Mouse (Mus musculus): ENCODE measurements around the gene Mbtps1. TPM values are rescaled to one million over a fixed set of nuclear protein-coding genes. Genes with fewer than 3 reads are reported as not detected.

The Mbtps1 gene
- total RNA-seq, 2 experiments from 2014 or later, result 61.0 to 64.3 TPM

DNA sequence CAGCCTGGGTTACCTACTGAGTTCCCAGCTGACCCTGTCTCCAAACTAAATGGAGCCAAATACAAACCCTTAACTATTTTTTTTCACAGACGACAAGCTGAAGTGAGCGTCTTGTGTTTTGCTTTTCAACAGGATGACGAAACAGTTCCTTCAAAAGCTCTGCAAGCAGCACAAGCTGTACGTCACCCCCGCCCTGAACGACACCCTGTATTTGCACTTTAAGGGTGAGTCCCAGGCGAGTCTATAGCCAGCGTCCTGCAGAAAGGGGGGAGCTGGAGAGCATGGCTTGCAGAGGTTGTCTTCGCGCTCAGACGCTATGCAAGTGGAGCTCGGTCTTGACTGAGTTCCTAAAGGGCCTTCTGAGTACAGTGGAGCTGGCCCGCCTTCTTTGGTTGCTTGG, 20.6 kb upstream of the Mbtps1 start:
- no peak overlapping the region for H3K4me3 ChIP-seq
- no peak overlapping the region for H3K27ac ChIP-seq
- no peak for DNase-seq (ENCODE audit: extremely low spot score in 1 of 2, low spot score in 2 of 2)
- TF ChIP-seq CTCF (IDR thresholded peaks at IDR 0.05), result no peak
- intact Hi-C loops (cut with DNase I), result no loop called here

DNA sequence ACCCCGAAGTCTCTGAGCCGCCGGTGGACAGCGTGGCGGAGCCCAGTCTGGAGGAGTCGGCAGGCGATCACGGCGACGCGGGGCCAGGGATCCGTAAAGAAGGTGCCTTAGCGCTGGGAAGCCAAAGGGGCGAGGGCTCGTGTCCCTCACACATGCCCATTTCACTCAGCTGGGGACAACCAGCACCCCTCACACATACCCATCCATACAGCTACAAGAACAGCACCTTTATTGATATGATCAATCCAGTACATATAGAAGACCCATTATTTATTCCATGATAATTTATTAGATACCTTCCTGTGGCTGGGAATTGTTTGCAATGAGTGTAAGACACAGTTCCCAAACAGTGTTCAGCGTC, 16.8 kb upstream of the Mbtps1 start:
- intact Hi-C loops (cut with DNase I), result loop anchor here (1.0 kb wide), 1 partner anchor 29 kb away; no protein-coding TSS in a partner anchor
- TF ChIP-seq CTCF (IDR thresholded peaks at IDR 0.05), result no peak
- H3K27ac ChIP-seq, result peak overlapping the region; percentile 50
- H3K4me3 ChIP-seq, result peak overlapping the region; percentile 93
- DNase-seq (ENCODE audit: extremely low spot score in 1 of 2, low spot score in 2 of 2), result no peak

GRCm38 (mm10) chr8:119574437-119575365, 16.2 kb upstream of the Mbtps1 start, which contains the start of the genes Hsdl1 and Dnaaf1:
Hsdl1 (minus strand) TSS chr8:119575183.
Dnaaf1 (plus strand) TSS chr8:119575235.
- H3K27ac ChIP-seq, result peak within 1 kb of the TSS; percentile 50
- intact Hi-C loops (cut with DNase I), result loop anchor here (1.0 kb wide), 2 partner anchors 15 to 30 kb away; no protein-coding TSS in a partner anchor
- TF ChIP-seq CTCF (IDR thresholded peaks at IDR 0.05), result peak; percentile 22

DNA sequence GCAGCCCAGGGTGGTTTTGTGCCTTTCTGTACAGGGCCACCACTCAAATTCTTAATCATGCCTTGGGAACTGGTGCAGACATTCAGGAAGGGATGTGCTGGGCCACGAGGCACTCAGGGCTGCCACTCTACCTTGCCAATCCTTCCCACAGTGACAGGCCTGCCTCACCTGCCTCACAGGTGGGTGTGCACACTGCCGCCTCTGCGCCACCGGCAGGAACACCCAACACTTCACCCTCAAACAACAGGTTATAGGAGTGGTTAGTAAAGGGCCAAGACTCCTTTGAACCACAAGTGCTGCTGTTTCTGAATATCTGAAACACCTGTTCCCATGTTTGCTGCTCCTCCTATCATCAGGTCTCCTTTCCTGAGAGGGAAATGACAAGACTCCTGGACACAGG, 13.9 kb upstream of the Mbtps1 start:
- H3K4me3 ChIP-seq, result no peak overlapping the region
- no peak overlapping the region for H3K27ac ChIP-seq
- no peak for TF ChIP-seq CTCF (IDR thresholded peaks at IDR 0.05)
- DNase-seq (ENCODE audit: extremely low spot score in 1 of 2, low spot score in 2 of 2), result no peak
- intact Hi-C loops (cut with DNase I), result no loop called here

More at GRCm38 (mm10) chr8:119574437-119575365, 16.2 kb upstream of the Mbtps1 start, which contains the start of the genes Hsdl1 and Dnaaf1:
- DNase-seq (ENCODE audit: extremely low spot score in 1 of 2, low spot score in 2 of 2), result peak; percentile 97 to 98
- peak within 1 kb of the TSS; percentile 93 for H3K4me3 ChIP-seq

- Histone ChIP-seq H3K27ac (no peak overlapping the region), H3K4me3 (no peak overlapping the region)
- DNase-seq (ENCODE audit: extremely low spot score in 1 of 2, low spot score in 2 of 2), result no peak
- TF ChIP-seq CTCF (IDR thresholded peaks at IDR 0.05), result no peak
- intact Hi-C loops (cut with DNase I), result no loop called here
Observed at GRCm38 (mm10) chr8:119571135-119571534, 12.6 kb upstream of the Mbtps1 start.

- no peak for TF ChIP-seq CTCF (IDR thresholded peaks at IDR 0.05)
- H3K4me3 ChIP-seq, result no peak overlapping the region
Observed at GRCm38 (mm10) chr8:119569881-119570280, 11.3 kb upstream of the Mbtps1 start.

GRCm38 (mm10) chr8:119568951-119569350, 10.4 kb upstream of the Mbtps1 start:
- no peak overlapping the region for H3K27ac ChIP-seq
- intact Hi-C loops (cut with DNase I), result no loop called here

More at GRCm38 (mm10) chr8:119569881-119570280, 11.3 kb upstream of the Mbtps1 start:
- H3K27ac ChIP-seq, result no peak overlapping the region
- intact Hi-C loops (cut with DNase I), result no loop called here
- no peak for DNase-seq (ENCODE audit: extremely low spot score in 1 of 2, low spot score in 2 of 2)

GRCm38 (mm10) chr8:119568251-119568650, 9.7 kb upstream of the Mbtps1 start:
- Histone ChIP-seq H3K4me3 (no peak overlapping the region), H3K27ac (no peak overlapping the region)
- TF ChIP-seq CTCF (IDR thresholded peaks at IDR 0.05), result no peak
- no peak for DNase-seq (ENCODE audit: extremely low spot score in 1 of 2, low spot score in 2 of 2)
- intact Hi-C loops (cut with DNase I), result no loop called here

More at GRCm38 (mm10) chr8:119568951-119569350, 10.4 kb upstream of the Mbtps1 start:
- H3K4me3 ChIP-seq, result no peak overlapping the region
- no peak for DNase-seq (ENCODE audit: extremely low spot score in 1 of 2, low spot score in 2 of 2)
- no peak for TF ChIP-seq CTCF (IDR thresholded peaks at IDR 0.05)

DNA sequence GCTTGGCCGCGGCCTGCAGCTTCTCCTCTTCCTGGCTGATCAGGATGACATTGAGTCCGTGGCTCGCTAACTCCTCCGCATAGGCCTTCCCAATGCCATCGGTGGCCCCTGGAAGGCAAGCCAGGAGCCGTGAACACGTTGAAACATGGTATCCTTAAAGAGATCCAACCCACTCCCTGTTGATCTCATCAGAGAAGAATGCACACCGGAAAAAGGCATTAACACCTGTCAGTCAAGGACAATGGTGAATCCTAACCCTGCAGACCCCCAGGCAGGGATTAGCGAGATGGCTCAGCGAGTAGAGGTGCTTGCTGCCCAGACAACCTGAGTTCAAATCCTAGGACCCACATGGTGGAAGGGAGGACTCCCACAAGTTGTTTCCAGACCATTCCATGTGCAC, 7.8 kb upstream of the Mbtps1 start:
- TF ChIP-seq CTCF (IDR thresholded peaks at IDR 0.05), result no peak
- Histone ChIP-seq H3K27ac (no peak overlapping the region), H3K4me3 (no peak overlapping the region)
- intact Hi-C loops (cut with DNase I), result no loop called here
- no peak for DNase-seq (ENCODE audit: extremely low spot score in 1 of 2, low spot score in 2 of 2)

DNA sequence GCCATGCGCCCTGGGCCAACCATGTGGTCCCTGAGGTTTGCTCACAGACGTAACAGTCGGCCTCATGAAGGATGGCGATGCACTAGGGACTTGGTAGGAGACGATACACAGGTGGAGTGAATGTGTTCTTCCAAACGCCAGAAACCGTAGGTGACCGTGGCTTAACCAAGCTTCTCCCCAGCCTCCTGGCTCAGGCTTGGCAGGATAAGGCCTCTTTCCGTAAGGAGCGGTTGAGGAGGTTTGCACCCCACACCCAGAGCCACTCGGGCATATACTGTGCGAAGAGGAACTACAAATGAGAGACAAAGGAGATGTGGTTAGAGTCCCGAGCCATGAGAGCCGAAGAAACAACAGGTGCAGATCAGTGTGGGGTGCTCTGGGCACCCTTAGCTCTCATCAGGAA, 5.3 kb upstream of the Mbtps1 start:
- H3K4me3 ChIP-seq, result no peak overlapping the region
- no peak for DNase-seq (ENCODE audit: extremely low spot score in 1 of 2, low spot score in 2 of 2)
- no peak overlapping the region for H3K27ac ChIP-seq
- no peak for TF ChIP-seq CTCF (IDR thresholded peaks at IDR 0.05)
- intact Hi-C loops (cut with DNase I), result no loop called here

DNA sequence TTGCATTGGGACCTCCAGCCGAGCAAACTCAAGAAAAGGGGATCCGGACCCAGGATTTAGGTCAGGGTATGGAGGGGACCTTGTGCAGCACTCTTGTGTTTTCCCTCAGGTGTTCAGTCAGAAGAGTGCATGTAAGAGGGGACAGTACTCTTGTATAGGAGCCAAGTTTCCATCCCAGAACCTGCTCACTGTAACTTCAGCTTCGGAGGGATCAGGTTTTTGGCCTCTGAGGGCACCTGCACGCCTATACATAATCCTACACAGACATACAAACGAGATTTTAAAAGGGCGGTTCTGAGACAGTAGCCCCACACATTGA, 826 bp upstream of the Mbtps1 start:
- TF ChIP-seq CTCF (IDR thresholded peaks at IDR 0.05), result no peak
- peak overlapping the region; percentile 86 for H3K4me3 ChIP-seq
- H3K27ac ChIP-seq, result peak overlapping the region; percentile 83
- intact Hi-C loops (cut with DNase I), result loop anchor here (1.0 kb wide), 1 partner anchor 15 kb away; no protein-coding TSS in a partner anchor
- DNase-seq (ENCODE audit: extremely low spot score in 1 of 2, low spot score in 2 of 2), result no peak

GRCm38 (mm10) chr8:119557821-119558602, 523 bp downstream of the Mbtps1 start:
- Histone ChIP-seq H3K4me3 (peak overlapping the region; percentile 86), H3K27ac (peak overlapping the region; percentile 96)
- TF ChIP-seq CTCF (IDR thresholded peaks at IDR 0.05), result no peak
- intact Hi-C loops (cut with DNase I), result loop anchor here (1.0 kb wide), 1 partner anchor 47 kb away; the partner anchor contains the start of gene Taf1c
- DNase-seq (ENCODE audit: extremely low spot score in 1 of 2, low spot score in 2 of 2), result no peak

All from left cerebral cortex, adult 2 months (tissue).